12 mouse cellular contexts compared by ENCODE assay signal in the genomic region with DNA sequence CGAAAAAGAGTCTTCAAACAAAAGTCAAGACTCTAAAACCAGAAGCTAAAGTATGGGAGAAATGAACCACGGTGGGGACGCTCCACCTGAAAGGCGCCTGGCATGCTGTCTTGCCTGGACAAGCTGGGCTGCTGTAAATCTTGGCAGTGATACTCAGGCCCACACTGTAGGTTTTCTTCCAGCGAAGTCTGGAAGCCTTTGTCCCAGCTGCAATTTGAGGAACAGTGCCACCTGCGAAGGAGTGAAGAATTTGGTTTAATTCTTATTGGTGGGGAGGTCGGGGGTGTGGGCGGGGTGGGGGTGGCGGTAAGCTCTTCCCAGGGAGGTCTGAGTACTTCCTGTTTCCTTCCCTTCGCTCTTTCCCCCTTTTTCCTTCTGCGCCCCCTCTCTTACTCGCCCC. TPM values are rescaled to one million over a fixed set of nuclear protein-coding genes. Genes with fewer than 3 reads are reported as not detected.
DNase-seq lines count a peak whose midpoint lies in the region; ATAC-seq and TF ChIP-seq lines count a peak whose summit lies in the region.
"Had no signal": no experiment of that assay in that cellular context is flagged by ENCODE, and none has a peak within 500 bp of the region (broad histone marks: within the 10 kb centered on the region; RNA-seq: fewer than 3 reads in every experiment).

No protein-coding gene starts in this region.

- peaks cover 14% of the 10 kb centered on the region for H3K27me3 ChIP-seq in lung, postnatal 0 days (replicated peaks; ENCODE audit: insufficient read depth, low read length)
- H3K27me3 ChIP-seq in forebrain, embryonic 12.5 days: peaks cover 84% of the 10 kb centered on the region
- H3K27me3 ChIP-seq in limb, embryonic 10.5 days (ENCODE audit: low read depth, poor library complexity, severe bottlenecking): peaks cover 89% of the 10 kb centered on the region
- H3K27me3 ChIP-seq in stomach, embryonic 15.5 days (replicated peaks): peaks cover 35% of the 10 kb centered on the region

- H3K9ac ChIP-seq in lung, postnatal 0 days (replicated peaks; ENCODE audit: low read depth): no peak overlapping the region
- peak overlapping the region; percentile 44; the same call in 1 of the 2 replicates for H3K9ac ChIP-seq in forebrain, embryonic 12.5 days
- H3K9ac ChIP-seq in stomach, embryonic 15.5 days: no peak overlapping the region

- no peak for TF ChIP-seq EP300 in lung, postnatal 0 days (IDR thresholded peaks at IDR 0.05)

- ATAC-seq in lung, postnatal 0 days: no peak
- peak; percentile 51 for ATAC-seq in forebrain, embryonic 12.5 days (ENCODE audit: low FRiP score)
- ATAC-seq in stomach, embryonic 15.5 days (ENCODE audit: insufficient read depth, low FRiP score, low read depth): no peak

- WGBS in lung, postnatal 0 days: 11% methylated on average over 10 of the region's 12 CpGs
- 5% methylated on average over 10 of the region's 12 CpGs for WGBS in forebrain, embryonic 12.5 days
- 10% methylated on average over 11 of the region's 12 CpGs for WGBS in limb, embryonic 10.5 days
- WGBS in stomach, embryonic 15.5 days: 12% methylated on average over 11 of the region's 12 CpGs

- no peak for DNase-seq in lung, postnatal 0 days (ENCODE audit: low spot score)
- no peak for DNase-seq in lung, postnatal 4 days
- DNase-seq in limb, embryonic 10.5 days (ENCODE audit: low spot score): no peak
- DNase-seq in left cerebral cortex, adult 2 months (ENCODE audit: extremely low spot score in 1 of 2, low spot score in 2 of 2): no peak
- no peak for DNase-seq in embryo, embryonic 10.5 days (ENCODE audit: low spot score)
- no peak for DNase-seq in spleen, adult 18-20 months
- DNase-seq: cerebellum, adult 11-12 months; layer of hippocampus, postnatal 36 days had no signal

- no peak for TF ChIP-seq CTCF in lung, postnatal 0 days (IDR thresholded peaks at IDR 0.05)
- no peak for TF ChIP-seq CTCF in left cerebral cortex, adult 2 months (IDR thresholded peaks at IDR 0.05)

- no peaks in the 10 kb centered on the region for H3K36me3 ChIP-seq in lung, postnatal 0 days (ENCODE audit: insufficient read depth, low read length)
- no peaks in the 10 kb centered on the region for H3K36me3 ChIP-seq in forebrain, embryonic 12.5 days (replicated peaks)
- H3K36me3 ChIP-seq in limb, embryonic 10.5 days: no peaks in the 10 kb centered on the region
- no peaks in the 10 kb centered on the region for H3K36me3 ChIP-seq in stomach, embryonic 15.5 days

- H3K4me2 ChIP-seq in lung, postnatal 0 days (replicated peaks; ENCODE audit: low read depth, low read length): peak overlapping the region; percentile 36
- H3K4me2 ChIP-seq in forebrain, embryonic 12.5 days: peak overlapping the region; percentile 67
- H3K4me2 ChIP-seq in stomach, embryonic 15.5 days: peak overlapping the region; percentile 72

- H3K9me3 ChIP-seq in lung, postnatal 0 days (ENCODE audit: low read length): no peaks in the 10 kb centered on the region
- no peaks in the 10 kb centered on the region for H3K9me3 ChIP-seq in forebrain, embryonic 12.5 days
- H3K9me3 ChIP-seq in limb, embryonic 10.5 days (replicated peaks): no peaks in the 10 kb centered on the region
- no peaks in the 10 kb centered on the region for H3K9me3 ChIP-seq in stomach, embryonic 15.5 days

- intact Hi-C loops in left cerebral cortex, adult 2 months (cut with DNase I): loop anchor here (5.0 kb wide), 1 partner anchor 417 kb away; no protein-coding TSS in a partner anchor

- no peak overlapping the region for H3K4me3 ChIP-seq in lung, postnatal 0 days (ENCODE audit: low read depth, low read length)
- H3K4me3 ChIP-seq in forebrain, embryonic 12.5 days (replicated peaks): peak overlapping the region; percentile 39
- H3K4me3 ChIP-seq in limb, embryonic 10.5 days: peak overlapping the region; percentile 44
- H3K4me3 ChIP-seq in stomach, embryonic 15.5 days (replicated peaks): peak overlapping the region; percentile 37
- no peak overlapping the region for H3K4me3 ChIP-seq in left cerebral cortex, adult 2 months

- H3K27ac ChIP-seq in lung, postnatal 0 days (ENCODE audit: low read length): no peak overlapping the region
- peak overlapping the region; percentile 63; the same call in 1 of the 2 replicates for H3K27ac ChIP-seq in forebrain, embryonic 12.5 days
- no peak overlapping the region for H3K27ac ChIP-seq in limb, embryonic 10.5 days
- no peak overlapping the region for H3K27ac ChIP-seq in stomach, embryonic 15.5 days
- H3K27ac ChIP-seq in left cerebral cortex, adult 2 months: no peak overlapping the region

- H3K4me1 ChIP-seq in lung, postnatal 0 days (ENCODE audit: insufficient read depth, low read depth, low read length): no peaks in the 10 kb centered on the region
- H3K4me1 ChIP-seq in forebrain, embryonic 12.5 days: peaks cover 17% of the 10 kb centered on the region
- peaks cover 14% of the 10 kb centered on the region for H3K4me1 ChIP-seq in limb, embryonic 10.5 days
- H3K4me1 ChIP-seq in stomach, embryonic 15.5 days: peaks cover 7% of the 10 kb centered on the region; the same call in 1 of the 2 replicates

RNA-seq across cellular contexts. Expression of a gene that starts 31.9 kb away (rescaled TPM):
- polyA plus RNA-seq in lung, postnatal 0 days (2015; fragmentation: Nextera tagmentation; extraction: Ambion mirVana): not detected in 2 replicates
- 26.1 and 27.4 TPM in 2 replicates for polyA plus RNA-seq in forebrain, embryonic 12.5 days (2016; fragmentation: Nextera tagmentation; extraction: Ambion mirVana)
- not detected in 2 replicates for polyA plus RNA-seq in limb, embryonic 10.5 days (2016; fragmentation: Nextera tagmentation; extraction: Ambion mirVana)
- not detected in 2 replicates for polyA plus RNA-seq in stomach, embryonic 15.5 days (2015; fragmentation: Nextera tagmentation; extraction: Ambion mirVana)
- 1 to 10 TPM; 2.0 to 3.6 TPM for total RNA-seq in left cerebral cortex, adult 2 months (2021)
- total RNA-seq: gastrocnemius, postnatal 36 days had no signal
- polyA plus RNA-seq: testis, adult 2 months had no signal

RNA-seq across cellular contexts. Expression of a gene that starts 42.8 kb away (rescaled TPM):
- polyA plus RNA-seq in lung, postnatal 0 days (2015; fragmentation: Nextera tagmentation; extraction: Ambion mirVana): not detected in 2 replicates
- polyA plus RNA-seq in forebrain, embryonic 12.5 days (2016; fragmentation: Nextera tagmentation; extraction: Ambion mirVana): 6.9 and 9.5 TPM in 2 replicates
- polyA plus RNA-seq in limb, embryonic 10.5 days (2016; fragmentation: Nextera tagmentation; extraction: Ambion mirVana): 0.87 and 2.7 TPM in 2 replicates
- 6.9 and 13.9 TPM in 2 replicates for polyA plus RNA-seq in stomach, embryonic 15.5 days (2015; fragmentation: Nextera tagmentation; extraction: Ambion mirVana)
- under 1 TPM; 0.70 to 0.75 TPM for total RNA-seq in left cerebral cortex, adult 2 months (2021)

Comparison
In these comparisons a context has a peak if more than half of its experiments do, and no peak if none do; other contexts are left out.
1. H3K4me3 ChIP-seq: peak in forebrain, embryonic 12.5 days (single experiment), limb, embryonic 10.5 days (single experiment) and stomach, embryonic 15.5 days (single experiment); none in lung, postnatal 0 days (single experiment) and left cerebral cortex, adult 2 months (single experiment).
2. RNA of a gene that starts 31.9 kb away (polyA plus RNA-seq): 26.1 to 27.4 TPM in forebrain, embryonic 12.5 days; not detected in stomach, embryonic 15.5 days, not detected in lung, postnatal 0 days and not detected in limb, embryonic 10.5 days; every median in the first group is over 10 times any median in the second.
3. Peak in every context shown above with its lines, with median percentiles within 50 percentile points of each other: H3K4me2 ChIP-seq.